Mouse (Mus musculus) C2C12 (cell line): Measurements from ENCODE around the gene Sept12. TPM values are rescaled to one million over a fixed set of nuclear protein-coding genes. Genes with fewer than 3 reads are reported as not detected.

Experiments used
- H3K27me3 ChIP-seq: one replicate; pipeline ENCODE4 v1.6.1; 2011; ENCODE audit not compliant: control insufficient read depth, insufficient read depth, insufficient read length
- H3K36me3 ChIP-seq: one replicate; pipeline ENCODE4 v1.6.1; 2011; ENCODE audit not compliant: control insufficient read depth, insufficient read depth
- H3K4me3 ChIP-seq: one replicate; pipeline ENCODE4 v1.5.1; 2011; ENCODE audit warnings: mild to moderate bottlenecking, control low read depth; ENCODE audit not compliant: poor library complexity, insufficient read depth, severe bottlenecking
- H3K79me2 ChIP-seq: one replicate; pipeline ENCODE4 v1.6.1; 2011; ENCODE audit not compliant: control insufficient read depth, insufficient read depth
- H3K79me3 ChIP-seq: one replicate; pipeline ENCODE4 v1.6.1; 2011; ENCODE audit warnings: low read depth, control low read depth
- H3ac ChIP-seq: one replicate; pipeline ENCODE3; 2011; ENCODE audit warnings: low read depth; ENCODE audit not compliant: control insufficient read depth, insufficient read length
- CEBPB ChIP-seq: IDR thresholded peaks from one replicate; pipeline ENCODE4 v1.6.1; 2011; ENCODE audit warnings: low read depth, mild to moderate bottlenecking, control low read depth, moderate library complexity
- CTCF ChIP-seq: IDR thresholded peaks from one replicate; pipeline ENCODE4 v1.5.1; 2011; ENCODE audit not compliant: control insufficient read depth, insufficient read depth, insufficient read length
- FOSL1 ChIP-seq: IDR thresholded peaks from one replicate; pipeline ENCODE4 v1.8.0; 2011; ENCODE audit warnings: mild to moderate bottlenecking, low read length; ENCODE audit not compliant: poor library complexity, insufficient read depth, severe bottlenecking
- MAX ChIP-seq: IDR thresholded peaks from one replicate; pipeline ENCODE4 v1.6.1; 2011; ENCODE audit warnings: mild to moderate bottlenecking, control low read depth
- MYOD1 ChIP-seq: IDR thresholded peaks from one replicate; pipeline ENCODE4 v1.6.1; 2011; ENCODE audit warnings: low read depth; ENCODE audit not compliant: control insufficient read depth, insufficient read length
- MYOG ChIP-seq: IDR thresholded peaks from one replicate; pipeline ENCODE4 v1.6.1; 2011; ENCODE audit not compliant: control insufficient read depth, insufficient read length; ENCODE audit errors: extremely low read depth
- USF1 ChIP-seq: IDR thresholded peaks from one replicate; pipeline ENCODE4 v1.6.1; 2011; ENCODE audit warnings: low read depth, mild to moderate bottlenecking, control low read depth, moderate library complexity
- polyA plus RNA-seq: library from polyadenylated mRNA; unstranded; fragments of >200 nt; fragmentation: generic; extraction: Trizol; gene quantifications from one replicate; pipeline ENCODE4 v1.2.1, GENCODE M21; 2012; ENCODE audit warnings: missing spikeins

Sept12 gene
- polyA plus RNA-seq, 1 experiment = not detected

- no peak overlapping the region for H3ac ChIP-seq
- no peak for TF ChIP-seq CEBPB
- TF ChIP-seq CTCF = no peak
- TF ChIP-seq MYOD1 = no peak
- TF ChIP-seq FOSL1 = no peak
- TF ChIP-seq MYOG = no peak
- TF ChIP-seq MAX = no peak
- TF ChIP-seq USF1 = no peak
These were observed 16.9 kb upstream of the Sept12 start for GRCm38 (mm10) chr16:5014578-5014977.

DNA sequence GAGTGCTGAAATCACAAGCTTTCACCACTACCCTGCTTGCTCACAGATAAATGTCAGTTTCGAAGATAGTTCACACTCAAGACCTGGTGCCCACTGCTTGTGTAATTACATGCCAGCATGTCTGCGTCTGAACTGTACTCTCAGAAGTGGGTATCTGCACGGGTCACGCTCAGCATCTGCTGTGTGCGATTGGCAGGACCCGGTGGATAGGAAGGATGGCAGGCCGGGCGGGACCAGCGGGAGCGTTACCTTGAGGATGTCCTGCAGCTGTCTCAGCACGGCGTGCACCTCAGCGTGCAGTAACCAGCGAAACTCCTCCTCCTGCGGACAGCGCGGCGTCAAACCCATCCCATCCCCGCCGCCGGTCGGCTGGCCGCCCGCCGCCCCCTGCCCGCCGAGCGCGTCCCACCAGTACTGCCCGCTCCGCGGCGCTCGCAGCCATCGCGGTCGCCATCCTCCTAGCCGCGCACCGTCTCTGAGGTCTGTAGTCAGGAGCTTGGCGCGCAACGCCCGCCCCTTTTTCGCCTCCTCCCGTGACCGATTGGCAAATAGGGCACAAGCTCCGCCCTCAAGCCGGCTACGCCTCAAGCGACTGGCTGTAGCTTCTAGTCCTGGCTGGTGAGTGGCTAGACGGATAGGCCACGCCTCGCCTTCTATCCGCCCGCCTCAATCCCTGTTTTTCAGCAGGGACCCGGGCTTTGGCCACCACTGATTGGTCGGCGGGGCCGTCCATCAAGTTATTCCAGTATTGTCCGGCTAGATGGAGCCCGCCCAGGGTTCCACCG is 15.6 kb upstream of the Sept12 start, which contains the start of gene Rogdi:
TSS of gene Rogdi (minus strand) at position 500 of the 785 bp plus-strand sequence.
- Histone ChIP-seq H3K79me3 (no peaks in the 10 kb centered on the region), H3K79me2 (no peaks in the 10 kb centered on the region), H3K36me3 (peaks cover 38% of the 10 kb centered on the region), H3K27me3 (no peaks in the 10 kb centered on the region), H3K4me3 (peak within 1 kb of the TSS; percentile 34), H3ac (peak within 1 kb of the TSS; percentile 32)
- TF ChIP-seq MYOD1 (no peak), CTCF (peak; percentile 41), MYOG (no peak), MAX (no peak)

More at GRCm38 (mm10) chr16:5014578-5014977, 16.9 kb upstream of the Sept12 start:
- H3K79me3 ChIP-seq = no peaks in the 10 kb centered on the region
- H3K4me3 ChIP-seq = no peak overlapping the region
- no peaks in the 10 kb centered on the region for H3K79me2 ChIP-seq
- H3K27me3 ChIP-seq = no peaks in the 10 kb centered on the region
- peaks cover 50% of the 10 kb centered on the region for H3K36me3 ChIP-seq

- TF ChIP-seq MYOD1 = no peak
- no peak for TF ChIP-seq CEBPB
- TF ChIP-seq FOSL1 = no peak
- no peak for TF ChIP-seq MYOG
- no peak for TF ChIP-seq CTCF
- TF ChIP-seq USF1 = no peak
- no peak for TF ChIP-seq MAX
- Histone ChIP-seq H3K36me3 (peaks cover 28% of the 10 kb centered on the region), H3K79me2 (no peaks in the 10 kb centered on the region), H3ac (peak overlapping the region; percentile 32), H3K4me3 (peak overlapping the region; percentile 34), H3K79me3 (no peaks in the 10 kb centered on the region), H3K27me3 (no peaks in the 10 kb centered on the region)
These were observed 14.7 kb upstream of the Sept12 start for GRCm38 (mm10) chr16:5012036-5013005.

GRCm38 (mm10) chr16:5011285-5011684 is 13.6 kb upstream of the Sept12 start:
- H3K79me3 ChIP-seq = no peaks in the 10 kb centered on the region

GRCm38 (mm10) chr16:5010371-5010935 is 12.8 kb upstream of the Sept12 start:
- no peaks in the 10 kb centered on the region for H3K27me3 ChIP-seq
- no peak for TF ChIP-seq CTCF
- no peak for TF ChIP-seq USF1
- TF ChIP-seq CEBPB = no peak
- no peak for TF ChIP-seq MYOD1
- no peak for TF ChIP-seq MYOG
- no peak for TF ChIP-seq FOSL1
- no peak for TF ChIP-seq MAX
- H3K36me3 ChIP-seq = peaks cover 13% of the 10 kb centered on the region
- H3K79me3 ChIP-seq = no peaks in the 10 kb centered on the region
- no peaks in the 10 kb centered on the region for H3K79me2 ChIP-seq
- no peak overlapping the region for H3ac ChIP-seq
- H3K4me3 ChIP-seq = no peak overlapping the region

More at GRCm38 (mm10) chr16:5011285-5011684, 13.6 kb upstream of the Sept12 start:
- no peak overlapping the region for H3ac ChIP-seq
- H3K36me3 ChIP-seq = peaks cover 20% of the 10 kb centered on the region
- no peaks in the 10 kb centered on the region for H3K27me3 ChIP-seq
- TF ChIP-seq CEBPB = no peak
- TF ChIP-seq CTCF = no peak
- no peak for TF ChIP-seq MYOG
- no peak for TF ChIP-seq MYOD1
- TF ChIP-seq MAX = no peak
- no peak for TF ChIP-seq USF1
- no peaks in the 10 kb centered on the region for H3K79me2 ChIP-seq
- H3K4me3 ChIP-seq = no peak overlapping the region
